Mouse (Mus musculus): Measurements from ENCODE around the gene Gm13089.
"Not testable (repeated sequence)": the region's sequence is repeated elsewhere in the genome, so short reads cannot be mapped to it uniquely, and the experiment has no call there.

Gm13089 gene

DNA sequence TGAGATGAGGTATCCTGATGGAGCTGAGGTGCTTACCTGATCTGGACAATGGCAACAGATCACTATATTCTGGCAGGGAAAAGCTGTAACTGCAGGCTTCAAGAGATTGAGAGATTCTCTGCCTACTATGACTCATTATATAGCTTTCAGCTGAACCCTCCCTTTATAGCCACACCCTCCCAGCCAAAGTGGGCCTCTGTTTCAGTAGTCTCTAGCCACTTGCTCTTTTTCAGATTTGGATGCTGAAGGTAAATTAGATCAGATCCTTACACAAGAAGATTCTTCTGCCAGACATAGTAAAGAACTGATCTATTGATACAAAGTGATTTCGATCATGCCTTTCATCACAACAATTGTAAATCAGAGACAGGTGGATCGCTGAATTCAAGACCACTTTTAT is at the start of gene Gm13089:
Gene Gm13089, minus strand, starts transcription at position 101 of the 400 bp plus-strand sequence.
- DNase-seq (ENCODE audit: low spot score in 2 of 2), result no peak

GRCm38 (mm10) chr4:143719155-143719554 is 16.6 kb upstream of the Gm13089 start, which contains the start of gene Gm13078:
Gene Gm13078 (plus strand): TSS chr4:143719455.
- DNase-seq (ENCODE audit: low spot score in 2 of 2), result no peak

DNA sequence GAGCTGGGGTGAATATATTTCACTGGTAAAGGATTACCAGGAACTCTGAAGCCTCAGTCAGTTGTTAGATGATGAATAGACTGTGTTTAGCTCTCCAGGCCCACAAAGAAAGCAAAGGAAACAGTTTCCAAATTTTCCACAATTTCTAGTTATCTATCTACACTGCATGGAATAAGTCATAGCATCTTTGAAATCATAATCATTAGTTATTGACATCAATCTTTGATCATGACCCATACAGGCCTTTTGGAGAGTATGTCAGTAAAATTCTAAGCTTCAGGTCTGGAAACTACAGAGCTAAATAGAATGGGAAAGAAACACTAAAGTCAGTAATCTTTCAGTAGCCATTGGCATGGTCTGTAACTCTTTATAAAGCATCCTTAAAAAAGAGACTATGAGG is 45.4 kb downstream of the Gm13089 start, which contains the start of gene Gm13088:
Gene Gm13088, minus strand, starts transcription at position 101 of the 400 bp plus-strand sequence.
- not testable (repeated sequence) for DNase-seq (ENCODE audit: low spot score in 2 of 2)
